16 mouse cellular contexts compared by ENCODE assay signal in the genomic region with DNA sequence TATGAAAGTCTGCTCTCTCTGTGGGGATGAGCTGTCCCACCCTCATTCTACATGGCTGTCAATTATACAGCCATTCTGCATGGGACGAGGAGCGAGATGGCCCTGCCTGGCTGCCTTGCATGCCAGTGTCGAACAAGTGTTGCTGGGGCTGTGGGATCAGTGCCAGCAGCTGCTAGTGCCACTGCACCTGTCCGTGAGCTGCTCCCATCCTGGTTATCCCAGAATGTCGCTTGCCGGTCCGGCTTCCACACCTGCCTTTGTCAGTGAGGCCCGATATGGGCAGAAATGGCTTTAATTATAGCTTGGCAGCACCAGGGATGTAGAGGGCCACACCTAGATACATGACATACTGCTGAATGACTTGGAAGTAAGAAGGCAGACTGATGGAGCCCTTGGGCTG.
"Had no signal": no experiment of that assay in that cellular context is flagged by ENCODE, and none has a peak within 500 bp of the region (broad histone marks: within the 10 kb centered on the region; RNA-seq: fewer than 3 reads in every experiment).

No protein-coding gene starts in this region.

- H3K4me2 ChIP-seq: liver, embryonic 13.5 days; lung, embryonic 15.5 days; neural tube, embryonic 15.5 days had no signal

- ATAC-seq: intestine, postnatal 0 days; liver, postnatal 0 days; midbrain, embryonic 13.5 days had no signal

- H3K9ac ChIP-seq: liver, embryonic 13.5 days; liver, postnatal 0 days; lung, embryonic 15.5 days; neural tube, embryonic 15.5 days had no signal

- H3K4me3 ChIP-seq: liver, embryonic 13.5 days; lung, embryonic 15.5 days; midbrain, embryonic 13.5 days; neural tube, embryonic 15.5 days had no signal

- H3K9me3 ChIP-seq: liver, embryonic 13.5 days; lung, embryonic 15.5 days; midbrain, embryonic 13.5 days; neural tube, embryonic 15.5 days had no signal

- DNase-seq: kidney, adult 8-10 months; kidney, postnatal 25 days; layer of hippocampus, postnatal 36 days; liver; liver, embryonic 13.5 days; liver, postnatal 0 days; lung, postnatal 14 days; right cerebral cortex, adult 18-20 months; right cerebral cortex, postnatal 25 days; thymus, adult 18-20 months; thymus, postnatal 36 days had no signal

- H3K27me3 ChIP-seq: lung, embryonic 15.5 days; midbrain, embryonic 13.5 days; neural tube, embryonic 15.5 days had no signal

- H3K27ac ChIP-seq: liver, embryonic 13.5 days; lung, embryonic 15.5 days; macrophage; midbrain, embryonic 13.5 days; neural tube, embryonic 15.5 days had no signal
